Mouse (Mus musculus): Measurements from ENCODE around the gene Fat2. TPM values are rescaled to one million over a fixed set of nuclear protein-coding genes. Genes with fewer than 3 reads are reported as not detected.

Gene Fat2
- total RNA-seq, 2 experiments from 2014 or later = not detected

- ATAC-seq (replicated peaks; ENCODE audit: poor library complexity) = no peak
Observed at GRCm38 (mm10) chr11:55253391-55253790, 83.0 kb downstream of the Fat2 start.

- ATAC-seq (replicated peaks; ENCODE audit: poor library complexity) = peak; percentile 86
Observed at GRCm38 (mm10) chr11:55250527-55250926, 85.8 kb downstream of the Fat2 start.

GRCm38 (mm10) chr11:55240556-55240955 lies 95.8 kb downstream of the Fat2 start:
- peak; percentile 97 for ATAC-seq (replicated peaks; ENCODE audit: poor library complexity)

GRCm38 (mm10) chr11:55239496-55239895 lies 96.9 kb downstream of the Fat2 start:
- peak; percentile 24; the same call in 1 of the 2 replicates for ATAC-seq (replicated peaks; ENCODE audit: poor library complexity)

- ATAC-seq (replicated peaks; ENCODE audit: poor library complexity) = no peak
Observed at GRCm38 (mm10) chr11:55236815-55237214, 99.5 kb downstream of the Fat2 start.

- ATAC-seq (replicated peaks; ENCODE audit: poor library complexity) = no peak
Observed at GRCm38 (mm10) chr11:55234791-55235190, 101.6 kb downstream of the Fat2 start.

- ATAC-seq (replicated peaks; ENCODE audit: poor library complexity) = no peak
Observed at GRCm38 (mm10) chr11:55234288-55234687, 102.1 kb downstream of the Fat2 start.

GRCm38 (mm10) chr11:55231034-55231433 lies 105.3 kb downstream of the Fat2 start:
- ATAC-seq (replicated peaks; ENCODE audit: poor library complexity) = no peak

- ATAC-seq (replicated peaks; ENCODE audit: poor library complexity) = no peak
Observed at GRCm38 (mm10) chr11:55221306-55221705, 115.1 kb downstream of the Fat2 start.

GRCm38 (mm10) chr11:55218473-55218872 lies 117.9 kb downstream of the Fat2 start:
- no peak for ATAC-seq (replicated peaks; ENCODE audit: poor library complexity)

GRCm38 (mm10) chr11:55217880-55218279 lies 118.5 kb downstream of the Fat2 start:
- ATAC-seq (replicated peaks; ENCODE audit: poor library complexity) = no peak

GRCm38 (mm10) chr11:55217418-55217817 lies 118.9 kb downstream of the Fat2 start:
- no peak for ATAC-seq (replicated peaks; ENCODE audit: poor library complexity)

GRCm38 (mm10) chr11:55216830-55217229 lies 119.5 kb downstream of the Fat2 start:
- ATAC-seq (replicated peaks; ENCODE audit: poor library complexity) = no peak

GRCm38 (mm10) chr11:55216061-55216460 lies 120.3 kb downstream of the Fat2 start:
- ATAC-seq (replicated peaks; ENCODE audit: poor library complexity) = no peak

GRCm38 (mm10) chr11:55214978-55215377 lies 121.4 kb downstream of the Fat2 start:
- no peak for ATAC-seq (replicated peaks; ENCODE audit: poor library complexity)

GRCm38 (mm10) chr11:55214161-55214560 lies 122.2 kb downstream of the Fat2 start:
- ATAC-seq (replicated peaks; ENCODE audit: poor library complexity) = no peak

- no peak for ATAC-seq (replicated peaks; ENCODE audit: poor library complexity)
Observed at GRCm38 (mm10) chr11:55213518-55213917, 122.8 kb downstream of the Fat2 start.

- peak; percentile 75 for ATAC-seq (replicated peaks; ENCODE audit: poor library complexity)
Observed at GRCm38 (mm10) chr11:55209626-55210353, 126.6 kb downstream of the Fat2 start.

GRCm38 (mm10) chr11:55209032-55209431 lies 127.3 kb downstream of the Fat2 start:
- no peak for ATAC-seq (replicated peaks; ENCODE audit: poor library complexity)

- peak; percentile 70 for ATAC-seq (replicated peaks; ENCODE audit: poor library complexity)
Observed at GRCm38 (mm10) chr11:55208001-55208690, 128.2 kb downstream of the Fat2 start.

GRCm38 (mm10) chr11:55204602-55205001 lies 131.8 kb downstream of the Fat2 start:
- ATAC-seq (replicated peaks; ENCODE audit: poor library complexity) = no peak

GRCm38 (mm10) chr11:55204159-55204596 lies 132.2 kb downstream of the Fat2 start, which contains the start of gene Slc36a1:
Gene Slc36a1, plus strand, starts transcription at chr11:55204350.
- peak; percentile 79 for ATAC-seq (replicated peaks; ENCODE audit: poor library complexity)
